Mouse (Mus musculus) left cerebral cortex, postnatal 14 days (tissue): ENCODE data around the gene Cngb1. TPM values are rescaled to one million over a fixed set of nuclear protein-coding genes. Genes with fewer than 3 reads are reported as not detected.
A peak's percentile ranks its signal among the peaks of the same experiment; 100 is the strongest.

Experiments used
- DNase-seq, 2 experiments: peaks; one replicate each; pipeline ENCODE4 v3.0.0; 2021 to 2022; ENCODE audit warnings: low spot score in 2 of 2, mixed read lengths in 1 of 2
- intact Hi-C: fragments of 180-260 bp; cut with DNase I; formaldehyde crosslinking; loops from one replicate; pipeline ENCODE4 v1.15.1; 2025
- total RNA-seq, 2 experiments: library from RNA; stranded (reverse); gene quantifications; 2 replicates each; pipeline ENCODE4 v1.2.3; 2021

The Cngb1 gene
- total RNA-seq, 2 experiments from 2014 or later = 0.97 to 1.3 TPM

- no peak for DNase-seq
- intact Hi-C loops = loop anchor here (10.0 kb wide), 3 partner anchors 71 to 261 kb away; no protein-coding TSS in a partner anchor
Measured at GRCm38 (mm10) chr8:95205946-95206345, 100.4 kb downstream of the Cngb1 start.

DNA sequence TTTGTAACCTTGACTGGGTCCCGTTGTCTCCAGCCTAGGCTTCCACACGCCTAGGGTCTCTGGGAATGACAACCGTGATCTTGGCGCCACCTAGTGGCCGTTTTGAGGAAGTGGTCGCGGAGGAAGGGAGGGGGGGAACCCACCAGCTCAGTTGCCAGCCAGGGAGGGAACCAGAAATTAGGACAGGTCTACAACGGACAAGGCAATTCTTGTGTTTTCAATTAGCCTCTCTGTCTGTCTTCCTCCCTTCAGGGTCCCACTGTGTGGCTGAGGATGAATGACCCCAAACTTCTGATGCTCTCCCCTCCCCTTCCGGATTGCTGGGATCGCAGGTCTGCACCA, 102.4 kb downstream of the Cngb1 start:
- intact Hi-C loops = loop anchor here (5.0 to 10.0 kb wide), 4 partner anchors 69 to 259 kb away; no protein-coding TSS in a partner anchor
- peak; percentile 60 to 79 for DNase-seq

DNA sequence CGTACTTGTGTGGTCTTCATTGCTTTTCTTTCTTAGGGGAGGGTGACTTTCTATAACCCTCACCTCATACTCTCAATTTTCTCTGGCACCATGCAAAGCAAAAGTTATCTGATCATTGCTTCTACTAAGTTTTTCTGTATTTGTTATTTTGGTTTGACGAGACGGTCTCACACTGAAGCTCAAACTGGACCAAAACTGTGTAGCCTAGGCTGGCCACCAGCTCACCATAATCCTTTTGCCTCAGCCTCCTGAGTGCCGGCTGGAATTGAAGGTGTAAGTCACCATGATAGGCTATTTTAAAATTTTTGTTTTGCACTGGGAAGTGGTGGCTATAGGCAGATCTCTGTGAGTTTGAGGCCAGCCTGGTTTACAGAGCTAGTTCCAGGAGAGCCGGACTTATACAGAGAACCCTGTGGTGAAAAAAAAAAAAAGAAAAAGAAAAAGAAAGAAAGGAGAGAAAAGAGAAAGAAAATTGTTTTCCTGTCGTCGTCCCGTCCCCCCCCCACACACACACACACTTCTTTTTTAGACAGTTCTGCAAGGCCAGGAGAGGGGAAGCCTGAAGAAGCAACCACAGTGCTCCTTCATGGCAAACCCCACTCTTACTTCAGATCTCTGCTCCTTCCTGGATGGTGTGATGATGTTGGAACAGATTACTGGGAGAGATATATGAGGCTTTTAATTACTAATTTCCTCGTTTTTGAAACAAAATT, 102.9 kb downstream of the Cngb1 start:
- intact Hi-C loops = loop anchor here (5.0 to 10.0 kb wide), 4 partner anchors 69 to 259 kb away; no protein-coding TSS in a partner anchor
- no peak for DNase-seq

- intact Hi-C loops = loop anchor here (5.0 to 10.0 kb wide), 4 partner anchors 68 to 258 kb away; no protein-coding TSS in a partner anchor
- no peak for DNase-seq
Measured at GRCm38 (mm10) chr8:95202649-95203275, 103.6 kb downstream of the Cngb1 start, which contains the start of gene Kifc3. Gene Kifc3, minus strand, starts transcription at chr8:95202812.

DNA sequence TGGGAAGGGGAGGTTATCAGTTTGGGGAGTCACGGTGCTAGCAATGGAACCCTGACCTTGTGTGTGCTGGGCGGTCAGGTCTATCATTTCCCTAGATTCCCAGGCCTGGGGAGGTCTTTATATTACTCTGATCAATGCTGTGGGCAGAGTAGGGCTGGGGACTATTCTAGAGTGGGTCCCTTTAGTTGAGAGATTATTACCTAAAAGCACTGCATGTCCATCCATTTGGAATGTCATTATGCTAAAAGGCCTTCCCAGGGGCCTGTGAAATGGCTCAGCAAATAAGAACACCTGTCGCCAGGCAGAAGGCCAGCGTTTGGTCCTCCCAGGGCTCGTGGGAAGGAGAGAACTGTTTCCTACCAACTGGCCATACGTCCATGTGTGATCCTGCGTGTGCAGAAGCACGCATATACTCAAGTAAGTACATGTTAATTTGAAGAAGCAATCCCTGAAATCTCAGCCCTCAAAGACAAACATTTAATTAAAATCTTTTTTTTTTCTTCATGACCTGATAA, 104.3 kb downstream of the Cngb1 start:
- DNase-seq = no peak
- intact Hi-C loops = loop anchor here (5.0 to 10.0 kb wide), 4 partner anchors 67 to 257 kb away; no protein-coding TSS in a partner anchor

GRCm38 (mm10) chr8:95201491-95201890, 104.9 kb downstream of the Cngb1 start:
- no peak for DNase-seq
- intact Hi-C loops = loop anchor here (5.0 to 10.0 kb wide), 4 partner anchors 67 to 257 kb away; no protein-coding TSS in a partner anchor

GRCm38 (mm10) chr8:95200001-95200405, 106.4 kb downstream of the Cngb1 start:
- intact Hi-C loops = loop anchor here (5.0 to 10.0 kb wide), 4 partner anchors 65 to 255 kb away; no protein-coding TSS in a partner anchor
- no peak for DNase-seq

DNA sequence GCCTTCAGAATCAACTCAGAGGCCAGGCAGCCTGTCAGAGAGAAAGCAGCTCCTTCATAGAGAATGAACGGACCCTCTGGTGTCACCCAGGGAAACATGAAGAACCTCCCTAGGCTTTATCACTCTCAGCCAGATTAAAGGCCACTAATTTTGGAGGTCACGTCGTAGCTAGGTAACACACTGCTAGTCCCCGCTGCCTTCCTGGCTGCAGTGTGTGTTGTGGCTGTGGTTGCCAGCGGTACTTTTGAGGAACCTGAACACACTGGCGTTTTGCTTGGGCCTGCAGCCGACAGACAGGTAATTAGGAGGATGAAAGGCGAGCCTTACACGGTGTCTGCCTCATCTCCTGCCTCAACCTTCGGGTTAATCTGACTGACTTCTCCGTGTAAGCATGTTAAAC, 110.7 kb downstream of the Cngb1 start:
- intact Hi-C loops = no loop called here
- DNase-seq = no peak

- intact Hi-C loops = no loop called here
- no peak for DNase-seq
Measured at GRCm38 (mm10) chr8:95191497-95192175, 114.7 kb downstream of the Cngb1 start.

Other genes starting within 250 kb of the Cngb1 start
- gene Katnb1, start 225.4 kb downstream of the Cngb1 start, total RNA-seq = 10 to 100 TPM; 43.9 to 47.2 TPM
- 10 to 100 TPM; 52.9 to 60.3 TPM for gene Kifc3, start 103.8 kb downstream of the Cngb1 start, total RNA-seq
- under 1 TPM; 0.74 to 0.90 TPM for gene Tepp, start 4.0 kb upstream of the Cngb1 start, total RNA-seq
- 10 to 100 TPM; 16.1 to 16.3 TPM for gene Zfp319, start 25.4 kb upstream of the Cngb1 start, total RNA-seq
- 10 to 100 TPM; 14.4 to 19.3 TPM for gene Usb1, start 25.7 kb upstream of the Cngb1 start, total RNA-seq
- 10 to 100 TPM; 23.7 to 27.4 TPM for gene Mmp15, start 45.7 kb upstream of the Cngb1 start, total RNA-seq
- 10 to 100 TPM; 64.9 to 65.9 TPM for gene Cfap20, start 128.3 kb upstream of the Cngb1 start, total RNA-seq
- gene Csnk2a2, start 183.5 kb upstream of the Cngb1 start, total RNA-seq = 10 to 100 TPM; 83.1 to 91.0 TPM
- 1 to 10 TPM in 1 of 2 experiments, under 1 TPM in 1; 0.81 to 1.3 TPM for gene Ccdc113, start 227.5 kb upstream of the Cngb1 start, total RNA-seq